Mouse (Mus musculus) limb, embryonic 12.5 days (tissue): ENCODE data around the gene Rspo1. TPM values are rescaled to one million over a fixed set of nuclear protein-coding genes. Genes with fewer than 3 reads are reported as not detected.
A peak's percentile ranks its signal among the peaks of the same experiment; 100 is the strongest.

Experiments used
- ATAC-seq: fragments of 200-750 bp; cut with Nextera tagmentation; 2 replicates; pipeline ENCODE4 v1.8.0; 2017; ENCODE audit warnings: low read depth, moderate TSS enrichment; ENCODE audit not compliant: insufficient number of reproducible peaks, insufficient read depth, low FRiP score, low TSS enrichment
- H3K27ac ChIP-seq: fragments of 300-500 bp; sonication (generic); 2 replicates; pipeline ENCODE4 v1.5.1; 2016; ENCODE audit warnings: mild to moderate bottlenecking, moderate library complexity
- H3K27me3 ChIP-seq: fragments of 300-500 bp; sonication (generic); 2 replicates; pipeline ENCODE4 v1.6.1; 2016; ENCODE audit warnings: mild to moderate bottlenecking, moderate library complexity
- H3K36me3 ChIP-seq: fragments of 300-500 bp; sonication (generic); 2 replicates; pipeline ENCODE4 v1.6.1; 2016; ENCODE audit warnings: mild to moderate bottlenecking, moderate library complexity
- H3K4me1 ChIP-seq: fragments of 300-500 bp; sonication (generic); replicated peaks from 2 replicates; pipeline ENCODE4 v1.6.1; 2016
- H3K4me2 ChIP-seq: fragments of 300-500 bp; sonication (generic); 2 replicates; pipeline ENCODE4 v1.6.1; 2016; ENCODE audit warnings: mild to moderate bottlenecking, moderate library complexity
- H3K4me3 ChIP-seq: fragments of 300-500 bp; sonication (generic); replicated peaks from 2 replicates; pipeline ENCODE4 v1.5.1; 2016; ENCODE audit warnings: mild to moderate bottlenecking
- H3K9ac ChIP-seq: fragments of 300-500 bp; sonication (generic); replicated peaks from 2 replicates; pipeline ENCODE4 v1.6.1; 2016; ENCODE audit warnings: mild to moderate bottlenecking, moderate library complexity
- H3K9me3 ChIP-seq: fragments of 300-500 bp; sonication (generic); 2 replicates; pipeline ENCODE4 v1.6.1; 2016; ENCODE audit warnings: mild to moderate bottlenecking, moderate library complexity
- WGBS: fragments of 180-500 bp; shearing (Covaris S2); methylation state at CpG from one replicate; pipeline ENCODE4 v1.1.7; 2016; 5-methylcytosine and 5-hydroxymethylcytosine counted together
- polyA plus RNA-seq: library from polyadenylated mRNA; unstranded; fragments of >200 nt; fragmentation: Nextera tagmentation; extraction: Ambion mirVana; gene quantifications from 2 replicates; pipeline ENCODE4 v1.2.1, GENCODE M21; 2016

Rspo1 gene
- polyA plus RNA-seq, 1 experiment from 2014 or later: 1.7 TPM

GRCm38 (mm10) chr4:125044454-125044853, 58.2 kb downstream of the Rspo1 start:
- H3K4me2 ChIP-seq: no peak overlapping the region
- WGBS: 86% methylated on average over 7 of the region's 7 CpGs
- no peak overlapping the region for H3K9ac ChIP-seq
- no peaks in the 10 kb centered on the region for H3K4me1 ChIP-seq
- no peak overlapping the region for H3K27ac ChIP-seq
- no peaks in the 10 kb centered on the region for H3K27me3 ChIP-seq
- H3K9me3 ChIP-seq: no peaks in the 10 kb centered on the region
- no peak overlapping the region for H3K4me3 ChIP-seq
- H3K36me3 ChIP-seq: peaks cover 95% of the 10 kb centered on the region
- no peak for ATAC-seq

- Histone ChIP-seq H3K4me3 (no peak overlapping the region), H3K4me1 (peaks cover 32% of the 10 kb centered on the region), H3K36me3 (peaks cover 59% of the 10 kb centered on the region), H3K27me3 (peaks cover 11% of the 10 kb centered on the region; the same call in 1 of the 2 replicates), H3K9me3 (no peaks in the 10 kb centered on the region), H3K9ac (no peak overlapping the region), H3K4me2 (no peak overlapping the region), H3K27ac (no peak overlapping the region; the same call in 1 of the 2 replicates)
- no peak for ATAC-seq
- WGBS: 86% methylated on average over 9 of the region's 9 CpGs
These were observed 69.2 kb downstream of the Rspo1 start for GRCm38 (mm10) chr4:125055385-125055784.

- no peak overlapping the region for H3K4me2 ChIP-seq
- no peak overlapping the region for H3K4me3 ChIP-seq
- peaks cover 32% of the 10 kb centered on the region for H3K4me1 ChIP-seq
- no peak overlapping the region for H3K9ac ChIP-seq
- H3K36me3 ChIP-seq: peaks cover 50% of the 10 kb centered on the region
- peak; percentile 34; the same call in 1 of the 2 replicates for ATAC-seq
- H3K27ac ChIP-seq: peak overlapping the region; percentile 67
- H3K9me3 ChIP-seq: no peaks in the 10 kb centered on the region
- H3K27me3 ChIP-seq: peaks cover 15% of the 10 kb centered on the region; the same call in 1 of the 2 replicates
- 41% methylated on average over 4 of the region's 4 CpGs for WGBS
These were observed 70.2 kb downstream of the Rspo1 start for GRCm38 (mm10) chr4:125056476-125056875.

- H3K4me3 ChIP-seq: no peak overlapping the region
- ATAC-seq: no peak
- H3K4me1 ChIP-seq: peaks cover 32% of the 10 kb centered on the region
- no peaks in the 10 kb centered on the region for H3K9me3 ChIP-seq
- H3K27me3 ChIP-seq: peaks cover 15% of the 10 kb centered on the region; the same call in 1 of the 2 replicates
- 37% methylated on average over 3 of the region's 3 CpGs for WGBS
- peaks cover 42% of the 10 kb centered on the region for H3K36me3 ChIP-seq
- no peak overlapping the region for H3K9ac ChIP-seq
- peak overlapping the region; percentile 7; the same call in 1 of the 2 replicates for H3K4me2 ChIP-seq
- H3K27ac ChIP-seq: peak overlapping the region; percentile 67
These were observed 71.0 kb downstream of the Rspo1 start for GRCm38 (mm10) chr4:125057273-125057672.

- Histone ChIP-seq H3K36me3 (peaks cover 34% of the 10 kb centered on the region), H3K27me3 (peaks cover 15% of the 10 kb centered on the region; the same call in 1 of the 2 replicates), H3K4me2 (no peak overlapping the region), H3K9ac (no peak overlapping the region), H3K27ac (no peak overlapping the region), H3K4me1 (peaks cover 32% of the 10 kb centered on the region), H3K9me3 (no peaks in the 10 kb centered on the region), H3K4me3 (no peak overlapping the region)
- no peak for ATAC-seq
- WGBS: 50% methylated on average over 5 of the region's 5 CpGs
These were observed 71.8 kb downstream of the Rspo1 start for GRCm38 (mm10) chr4:125058033-125058432.

Other genes starting within 250 kb of the Rspo1 start
- gene Inpp5b, start 244.6 kb upstream of the Rspo1 start, polyA plus RNA-seq: 23.8 and 25.0 TPM in 2 replicates
- gene Mtf1, start 184.3 kb upstream of the Rspo1 start, polyA plus RNA-seq: 14.1 and 15.0 TPM in 2 replicates
- 41.4 and 44.3 TPM in 2 replicates for gene Yrdc, start 135.8 kb upstream of the Rspo1 start, polyA plus RNA-seq
- 59.1 and 63.6 TPM in 2 replicates for gene 1110065P20Rik, start 135.2 kb upstream of the Rspo1 start, polyA plus RNA-seq
- gene Maneal, start 124.3 kb upstream of the Rspo1 start, polyA plus RNA-seq: 0.71 and 0.77 TPM in 2 replicates
- 0.14 and 0.15 TPM in 2 replicates for gene Epha10, start 105.5 kb upstream of the Rspo1 start, polyA plus RNA-seq
- 19.2 and 19.4 TPM in 2 replicates for gene 9930104L06Rik, start 49.4 kb upstream of the Rspo1 start, polyA plus RNA-seq
- gene Cdca8, start 47.1 kb upstream of the Rspo1 start, polyA plus RNA-seq: 176 and 180 TPM in 2 replicates
- gene Gnl2, start 30.2 kb downstream of the Rspo1 start, polyA plus RNA-seq: 93.5 and 95.2 TPM in 2 replicates
- gene Dnali1, start 79.3 kb downstream of the Rspo1 start, polyA plus RNA-seq: not detected in 2 replicates
- gene Snip1, start 80.2 kb downstream of the Rspo1 start, polyA plus RNA-seq: 39.6 and 40.9 TPM in 2 replicates
- 74.6 and 76.9 TPM in 2 replicates for gene Meaf6, start 98.7 kb downstream of the Rspo1 start, polyA plus RNA-seq
- gene Zc3h12a, start 141.4 kb downstream of the Rspo1 start, polyA plus RNA-seq: 0.24 and 0.32 TPM in 2 replicates